Mouse (Mus musculus): ENCODE data around the gene Tnxb. TPM values are rescaled to one million over a fixed set of nuclear protein-coding genes. Genes with fewer than 3 reads are reported as not detected.

Tnxb gene
- polyA plus RNA-seq, 1 experiment from 2014 or later = 1.4 TPM

DNA sequence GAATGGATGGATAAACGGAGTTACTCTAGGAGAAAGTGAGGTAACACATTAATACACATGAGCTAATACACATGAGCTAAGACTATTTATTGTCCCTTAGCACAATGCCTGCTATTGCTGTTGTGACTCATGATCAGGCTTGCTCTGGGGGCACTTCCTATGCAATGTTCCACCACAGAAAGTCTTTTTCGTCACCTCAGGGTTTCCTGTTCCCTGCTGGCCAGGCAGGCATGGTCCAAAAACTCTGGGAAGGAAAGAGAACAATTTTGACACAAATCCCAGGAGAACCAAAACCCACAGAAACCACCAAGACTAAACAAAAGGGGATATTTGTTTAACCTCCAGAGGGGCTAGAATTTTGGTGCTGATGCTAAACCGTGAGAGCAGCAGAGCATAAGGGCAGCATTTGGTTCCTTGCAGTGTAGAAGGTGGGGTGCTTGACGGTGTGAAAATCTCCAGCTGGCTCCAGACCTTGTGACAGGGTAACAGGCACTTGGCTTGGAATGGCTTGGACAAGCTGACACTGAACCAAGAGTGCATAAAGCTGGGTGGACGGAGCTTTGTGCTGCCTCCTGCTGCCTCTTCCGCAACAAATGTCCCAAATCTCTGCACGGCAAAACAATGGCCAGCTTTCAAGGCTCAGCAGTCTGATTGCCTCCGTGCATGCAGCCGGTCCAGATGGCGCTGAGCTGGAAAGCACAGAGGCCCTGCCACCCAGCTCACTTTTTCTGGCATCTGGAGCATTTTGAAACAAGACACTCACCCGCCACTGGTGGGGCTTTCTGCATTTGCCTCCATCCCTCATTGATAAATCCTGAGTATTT is 29.3 kb upstream of the Tnxb start:
- H3K4me1 ChIP-seq (replicated peaks; ENCODE audit: control insufficient read depth, insufficient read depth, low read length) = 0 out of 2 replicates have a peak, but pooled peaks cover 7% of the 10 kb centered on the region
- H3K27ac ChIP-seq (ENCODE audit: low read depth, low read length) = peak overlapping the region; percentile 35; the same call in 1 of the 2 replicates
- no peaks in the 10 kb centered on the region for H3K9me3 ChIP-seq (ENCODE audit: control insufficient read depth)
- no peaks in the 10 kb centered on the region for H3K36me3 ChIP-seq (ENCODE audit: control insufficient read depth, insufficient read depth)
- no peak overlapping the region for H3K9ac ChIP-seq (ENCODE audit: low read depth, low read length)
- no peak for ATAC-seq
- no peak overlapping the region for H3K4me2 ChIP-seq (replicated peaks; ENCODE audit: low read depth)
- peak; percentile 50 for TF ChIP-seq CTCF (IDR thresholded peaks at IDR 0.05; ENCODE audit: low read depth)
- no peak overlapping the region for H3K4me3 ChIP-seq (ENCODE audit: low read depth, low read length)
- H3K27me3 ChIP-seq (replicated peaks; ENCODE audit: control insufficient read depth, insufficient read depth, low read length) = no peaks in the 10 kb centered on the region
- 23% methylated on average over 11 of the region's 11 CpGs for WGBS

DNA sequence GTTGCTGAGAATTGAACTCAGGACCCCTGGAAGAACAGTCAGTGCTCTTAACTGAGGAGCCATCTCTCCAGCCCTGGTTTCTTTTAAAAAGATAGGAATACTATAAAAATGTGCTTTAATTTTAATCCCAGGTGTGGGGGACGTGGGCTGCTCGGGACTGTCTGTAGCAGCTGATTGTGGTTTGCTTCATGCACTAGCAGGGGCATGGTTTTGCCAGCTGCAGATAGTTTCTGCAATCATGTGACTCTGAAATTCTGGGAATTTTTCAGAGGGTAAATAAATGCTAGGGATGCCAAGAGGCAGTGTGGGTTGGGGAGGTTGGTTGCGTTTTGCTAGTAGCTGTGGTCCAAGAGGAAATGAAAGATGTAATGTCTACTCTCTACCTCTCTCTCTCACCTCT is 28.4 kb upstream of the Tnxb start:
- H3K36me3 ChIP-seq (ENCODE audit: control insufficient read depth, insufficient read depth) = no peaks in the 10 kb centered on the region
- H3K9me3 ChIP-seq (ENCODE audit: control insufficient read depth) = no peaks in the 10 kb centered on the region
- no peak overlapping the region for H3K4me2 ChIP-seq (replicated peaks; ENCODE audit: low read depth)
- 72% methylated on average over 3 of the region's 3 CpGs for WGBS
- no peak overlapping the region for H3K27ac ChIP-seq (ENCODE audit: low read depth, low read length)
- no peak for TF ChIP-seq CTCF (IDR thresholded peaks at IDR 0.05; ENCODE audit: low read depth)
- no peaks in the 10 kb centered on the region for H3K27me3 ChIP-seq (replicated peaks; ENCODE audit: control insufficient read depth, insufficient read depth, low read length)
- H3K4me3 ChIP-seq (ENCODE audit: low read depth, low read length) = no peak overlapping the region
- no peak for ATAC-seq
- H3K4me1 ChIP-seq (replicated peaks; ENCODE audit: control insufficient read depth, insufficient read depth, low read length) = 0 out of 2 replicates have a peak, but pooled peaks cover 7% of the 10 kb centered on the region
- no peak overlapping the region for H3K9ac ChIP-seq (ENCODE audit: low read depth, low read length)

- H3K27me3 ChIP-seq (replicated peaks; ENCODE audit: control insufficient read depth, insufficient read depth, low read length) = no peaks in the 10 kb centered on the region
- no peak overlapping the region for H3K4me3 ChIP-seq (ENCODE audit: low read depth, low read length)
- 0 out of 2 replicates have a peak, but pooled peaks cover 7% of the 10 kb centered on the region for H3K4me1 ChIP-seq (replicated peaks; ENCODE audit: control insufficient read depth, insufficient read depth, low read length)
- no peak overlapping the region for H3K4me2 ChIP-seq (replicated peaks; ENCODE audit: low read depth)
- no peak overlapping the region for H3K9ac ChIP-seq (ENCODE audit: low read depth, low read length)
- no peak for TF ChIP-seq CTCF (IDR thresholded peaks at IDR 0.05; ENCODE audit: low read depth)
- WGBS = 82% methylated on average over 4 of the region's 4 CpGs
- ATAC-seq = no peak
- no peaks in the 10 kb centered on the region for H3K9me3 ChIP-seq (ENCODE audit: control insufficient read depth)
- H3K36me3 ChIP-seq (ENCODE audit: control insufficient read depth, insufficient read depth) = no peaks in the 10 kb centered on the region; the same call in 1 of the 2 replicates
- H3K27ac ChIP-seq (ENCODE audit: low read depth, low read length) = no peak overlapping the region
Measured at GRCm38 (mm10) chr17:34643379-34643778, 27.0 kb upstream of the Tnxb start.

- H3K36me3 ChIP-seq (ENCODE audit: control insufficient read depth, insufficient read depth) = no peaks in the 10 kb centered on the region; the same call in 1 of the 2 replicates
- no peak for ATAC-seq
Measured at GRCm38 (mm10) chr17:34643944-34644343, 26.4 kb upstream of the Tnxb start.

GRCm38 (mm10) chr17:34644608-34645007 is 25.7 kb upstream of the Tnxb start, which contains the start of gene Fkbpl:
Gene Fkbpl, plus strand, starts transcription at chr17:34644764.
- ATAC-seq = peak; percentile 70
- H3K4me1 ChIP-seq (replicated peaks; ENCODE audit: control insufficient read depth, insufficient read depth, low read length) = 0 out of 2 replicates have a peak, but pooled peaks cover 7% of the 10 kb centered on the region
- H3K27ac ChIP-seq (ENCODE audit: low read depth, low read length) = 0 out of 2 replicates have a peak within 1 kb of the TSS, but pooled peaks have one; percentile 41
- peak within 1 kb of the TSS; percentile 57 for H3K9ac ChIP-seq (ENCODE audit: low read depth, low read length)
- H3K4me2 ChIP-seq (replicated peaks; ENCODE audit: low read depth) = peak within 1 kb of the TSS; percentile 80
- H3K4me3 ChIP-seq (ENCODE audit: low read depth, low read length) = peak within 1 kb of the TSS; percentile 56
- H3K36me3 ChIP-seq (ENCODE audit: control insufficient read depth, insufficient read depth) = no peaks in the 10 kb centered on the region; the same call in 1 of the 2 replicates
- no peak for TF ChIP-seq CTCF (IDR thresholded peaks at IDR 0.05; ENCODE audit: low read depth)
- H3K27me3 ChIP-seq (replicated peaks; ENCODE audit: control insufficient read depth, insufficient read depth, low read length) = no peaks in the 10 kb centered on the region
- WGBS = under 1% methylated on average over 16 of the region's 16 CpGs
- H3K9me3 ChIP-seq (ENCODE audit: control insufficient read depth) = no peaks in the 10 kb centered on the region

More at GRCm38 (mm10) chr17:34643944-34644343, 26.4 kb upstream of the Tnxb start:
- WGBS = 77% methylated on average over 10 of the region's 10 CpGs
- TF ChIP-seq CTCF (IDR thresholded peaks at IDR 0.05; ENCODE audit: low read depth) = no peak
- Histone ChIP-seq H3K4me1 (replicated peaks; ENCODE audit: control insufficient read depth, insufficient read depth, low read length) (0 out of 2 replicates have a peak, but pooled peaks cover 7% of the 10 kb centered on the region), H3K27ac (ENCODE audit: low read depth, low read length) (no peak overlapping the region), H3K4me3 (ENCODE audit: low read depth, low read length) (no peak overlapping the region), H3K4me2 (replicated peaks; ENCODE audit: low read depth) (no peak overlapping the region), H3K27me3 (replicated peaks; ENCODE audit: control insufficient read depth, insufficient read depth, low read length) (no peaks in the 10 kb centered on the region), H3K9me3 (ENCODE audit: control insufficient read depth) (no peaks in the 10 kb centered on the region), H3K9ac (ENCODE audit: low read depth, low read length) (no peak overlapping the region)

DNA sequence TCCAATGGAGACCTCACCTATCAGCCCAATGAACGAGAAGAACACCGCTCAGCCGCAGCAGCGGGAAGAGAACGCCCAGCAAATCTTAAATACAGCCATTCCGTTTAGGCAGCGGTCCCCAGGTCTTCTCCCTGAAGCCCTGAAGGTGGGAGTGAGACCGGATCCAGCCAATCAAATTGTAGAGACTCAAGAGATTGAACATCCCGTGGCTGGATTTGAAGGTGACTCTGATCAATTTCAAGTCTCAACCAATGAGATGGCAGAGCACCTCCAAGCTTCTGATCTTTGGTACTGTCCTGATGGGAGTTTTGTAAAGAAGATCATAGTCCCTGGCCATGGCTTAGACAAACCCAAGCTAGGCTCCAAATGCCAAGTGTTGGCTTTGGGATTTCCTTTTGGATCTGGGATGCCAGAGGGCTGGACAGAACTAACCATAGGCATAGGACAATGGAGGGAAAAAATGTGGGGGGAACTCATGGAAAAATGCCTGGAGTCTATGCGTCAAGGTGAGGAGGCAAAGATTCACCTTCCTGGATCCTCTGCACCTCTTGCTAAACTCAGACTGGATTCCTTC is 25.0 kb upstream of the Tnxb start:
- no peak for TF ChIP-seq CTCF (IDR thresholded peaks at IDR 0.05; ENCODE audit: low read depth)
- peaks cover 7% of the 10 kb centered on the region for H3K36me3 ChIP-seq (ENCODE audit: control insufficient read depth, insufficient read depth)
- peak overlapping the region; percentile 57 for H3K9ac ChIP-seq (ENCODE audit: low read depth, low read length)
- 0 out of 2 replicates have a peak, but pooled peaks cover 7% of the 10 kb centered on the region for H3K4me1 ChIP-seq (replicated peaks; ENCODE audit: control insufficient read depth, insufficient read depth, low read length)
- no peak for ATAC-seq
- no peaks in the 10 kb centered on the region for H3K9me3 ChIP-seq (ENCODE audit: control insufficient read depth)
- peak overlapping the region; percentile 80 for H3K4me2 ChIP-seq (replicated peaks; ENCODE audit: low read depth)
- 44% methylated on average over 10 of the region's 10 CpGs for WGBS
- H3K27me3 ChIP-seq (replicated peaks; ENCODE audit: control insufficient read depth, insufficient read depth, low read length) = no peaks in the 10 kb centered on the region
- H3K4me3 ChIP-seq (ENCODE audit: low read depth, low read length) = peak overlapping the region; percentile 56
- H3K27ac ChIP-seq (ENCODE audit: low read depth, low read length) = no peak overlapping the region
